Mouse (Mus musculus): ENCODE data around the gene Rora. TPM values are rescaled to one million over a fixed set of nuclear protein-coding genes. Genes with fewer than 3 reads are reported as not detected.

The Rora gene
- polyA plus RNA-seq, 1 experiment from 2014 or later = 12.5 TPM

DNA sequence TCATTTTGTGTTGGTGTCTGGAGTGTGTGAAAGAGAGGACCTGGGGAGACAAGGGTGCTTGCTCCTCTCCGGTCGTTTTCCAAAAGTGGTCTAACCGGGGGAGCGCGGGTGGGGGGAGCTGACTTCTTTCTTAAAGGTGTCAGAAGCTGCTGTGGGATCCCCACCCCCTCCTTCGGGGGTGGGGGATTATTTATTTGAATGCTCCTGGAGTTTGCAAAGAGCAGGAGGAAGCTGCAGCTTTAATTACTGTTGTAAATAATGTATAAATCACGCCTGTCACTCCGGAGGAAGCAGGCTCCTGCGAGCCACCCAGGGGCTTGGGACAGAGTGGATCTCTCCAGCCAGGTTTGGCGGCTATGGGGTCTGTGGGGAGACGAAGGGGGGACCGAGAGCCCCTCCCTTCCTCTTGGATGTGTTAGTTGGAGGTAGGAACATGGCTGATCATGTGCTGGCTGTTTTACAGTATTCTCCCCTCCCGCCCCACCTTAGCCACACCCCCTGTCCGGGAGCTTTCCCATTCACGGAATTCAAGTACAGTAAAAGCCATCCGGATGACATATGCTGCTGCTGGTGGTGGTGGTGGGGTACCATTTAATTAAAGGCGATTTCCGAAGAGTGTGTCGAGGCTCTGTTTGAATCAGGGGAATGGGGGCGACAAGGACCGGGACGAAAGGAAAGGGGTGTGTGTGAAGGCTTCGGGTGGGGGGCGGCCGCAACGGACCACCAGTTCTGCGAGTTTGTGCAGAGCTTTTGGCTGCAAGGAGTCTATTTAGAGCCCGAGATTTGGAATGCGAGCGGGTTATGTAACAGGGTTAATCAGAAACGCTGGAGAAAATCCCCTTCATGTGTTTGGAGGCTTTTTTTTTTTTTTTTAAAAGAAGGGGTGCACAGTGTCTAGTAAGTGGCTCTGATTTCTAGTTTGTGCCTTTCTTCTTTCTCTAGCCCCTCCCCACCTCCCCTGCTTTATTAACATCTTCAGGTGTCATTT, 1.7 kb downstream of the Rora start:
- 2% methylated on average over 31 of the region's 31 CpGs for WGBS
- Histone ChIP-seq H3K36me3 (no peaks in the 10 kb centered on the region), H3K4me2 (replicated peaks) (peak overlapping the region; percentile 98), H3K4me1 (peaks cover 7% of the 10 kb centered on the region; the same call in 1 of the 2 replicates), H3K27ac (no peak overlapping the region), H3K9ac (peak overlapping the region; percentile 75), H3K4me3 (peak overlapping the region; percentile 86), H3K9me3 (no peaks in the 10 kb centered on the region), H3K27me3 (no peaks in the 10 kb centered on the region)
- ATAC-seq (ENCODE audit: insufficient number of reproducible peaks, insufficient read depth, low FRiP score, low TSS enrichment) = peak; percentile 49

- H3K4me3 ChIP-seq = no peak overlapping the region
- no peaks in the 10 kb centered on the region for H3K27me3 ChIP-seq
- no peaks in the 10 kb centered on the region for H3K36me3 ChIP-seq
- 39% methylated on average over 5 of the region's 5 CpGs for WGBS
- no peaks in the 10 kb centered on the region for H3K9me3 ChIP-seq
- peak overlapping the region; percentile 98 for H3K4me2 ChIP-seq (replicated peaks)
- no peak overlapping the region for H3K9ac ChIP-seq
- H3K27ac ChIP-seq = no peak overlapping the region
- H3K4me1 ChIP-seq = peaks cover 7% of the 10 kb centered on the region; the same call in 1 of the 2 replicates
- no peak for ATAC-seq (ENCODE audit: insufficient number of reproducible peaks, insufficient read depth, low FRiP score, low TSS enrichment)
Measured at GRCm38 (mm10) chr9:68656076-68656795, 2.6 kb downstream of the Rora start.

DNA sequence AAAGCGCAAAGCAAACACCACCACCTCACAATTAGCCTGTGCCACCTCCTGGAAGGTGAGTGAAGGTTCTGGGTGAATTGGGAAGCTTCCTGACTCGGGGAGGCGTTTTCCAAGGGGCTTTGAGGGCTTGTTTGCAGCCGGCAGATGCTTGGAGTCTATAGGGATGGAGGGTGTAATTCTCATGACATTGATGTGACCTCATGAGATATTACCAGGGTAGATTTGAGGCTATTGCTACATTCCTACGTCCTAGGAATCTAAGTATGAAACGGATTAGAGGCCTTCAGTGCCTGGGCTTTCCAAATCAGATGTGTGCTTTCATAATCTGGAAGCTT, 3.2 kb downstream of the Rora start:
- no peaks in the 10 kb centered on the region for H3K36me3 ChIP-seq
- H3K27me3 ChIP-seq = no peaks in the 10 kb centered on the region
- no peak overlapping the region for H3K9ac ChIP-seq
- H3K4me3 ChIP-seq = no peak overlapping the region
- no peak overlapping the region for H3K27ac ChIP-seq
- no peak for ATAC-seq (ENCODE audit: insufficient number of reproducible peaks, insufficient read depth, low FRiP score, low TSS enrichment)
- peaks cover 7% of the 10 kb centered on the region; the same call in 1 of the 2 replicates for H3K4me1 ChIP-seq
- no peak overlapping the region for H3K4me2 ChIP-seq (replicated peaks)
- 37% methylated on average over 6 of the region's 6 CpGs for WGBS
- H3K9me3 ChIP-seq = no peaks in the 10 kb centered on the region

DNA sequence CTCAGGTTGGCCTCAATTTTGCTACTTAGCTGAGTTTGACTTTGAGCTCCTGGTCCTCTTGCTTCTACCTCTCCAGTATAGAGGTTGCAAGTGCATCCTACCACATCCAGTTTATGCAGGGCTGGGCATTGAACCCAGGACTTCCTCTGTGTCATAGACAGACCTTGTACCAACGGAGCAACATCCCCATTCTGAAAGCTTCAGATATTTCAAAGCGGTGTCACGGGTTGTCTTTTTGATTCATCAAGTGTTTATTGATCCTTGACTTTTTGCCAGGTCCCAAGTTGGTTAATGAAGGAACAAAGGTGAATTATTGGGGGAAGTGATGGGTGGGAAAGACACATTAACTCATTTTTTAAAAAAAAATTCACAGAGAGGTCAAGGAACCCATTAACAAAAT, 17.1 kb downstream of the Rora start:
- H3K9me3 ChIP-seq = no peaks in the 10 kb centered on the region
- H3K9ac ChIP-seq = no peak overlapping the region
- H3K27ac ChIP-seq = no peak overlapping the region
- ATAC-seq (ENCODE audit: insufficient number of reproducible peaks, insufficient read depth, low FRiP score, low TSS enrichment) = no peak
- H3K4me3 ChIP-seq = no peak overlapping the region
- 87% methylated on average over 3 of the region's 3 CpGs for WGBS
- H3K27me3 ChIP-seq = no peaks in the 10 kb centered on the region
- H3K36me3 ChIP-seq = no peaks in the 10 kb centered on the region
- no peak overlapping the region for H3K4me2 ChIP-seq (replicated peaks)
- H3K4me1 ChIP-seq = no peaks in the 10 kb centered on the region

- Histone ChIP-seq H3K36me3 (no peaks in the 10 kb centered on the region), H3K9ac (no peak overlapping the region), H3K27ac (no peak overlapping the region), H3K9me3 (no peaks in the 10 kb centered on the region), H3K4me2 (replicated peaks) (no peak overlapping the region), H3K4me1 (no peaks in the 10 kb centered on the region), H3K27me3 (no peaks in the 10 kb centered on the region), H3K4me3 (no peak overlapping the region)
- WGBS = 41% methylated on average over 5 of the region's 5 CpGs
- no peak for ATAC-seq (ENCODE audit: insufficient number of reproducible peaks, insufficient read depth, low FRiP score, low TSS enrichment)
Measured at GRCm38 (mm10) chr9:68672459-68672858, 18.9 kb downstream of the Rora start.

GRCm38 (mm10) chr9:68673221-68673620, 19.6 kb downstream of the Rora start:
- H3K4me3 ChIP-seq = no peak overlapping the region
- H3K36me3 ChIP-seq = no peaks in the 10 kb centered on the region
- H3K27me3 ChIP-seq = no peaks in the 10 kb centered on the region
- H3K4me2 ChIP-seq (replicated peaks) = no peak overlapping the region
- H3K27ac ChIP-seq = no peak overlapping the region
- peaks cover under 1% of the 10 kb centered on the region; the same call in 1 of the 2 replicates for H3K4me1 ChIP-seq
- H3K9ac ChIP-seq = no peak overlapping the region
- no peaks in the 10 kb centered on the region for H3K9me3 ChIP-seq
- WGBS = 57% methylated on average over 1 of the region's 1 CpGs
- ATAC-seq (ENCODE audit: insufficient number of reproducible peaks, insufficient read depth, low FRiP score, low TSS enrichment) = no peak

DNA sequence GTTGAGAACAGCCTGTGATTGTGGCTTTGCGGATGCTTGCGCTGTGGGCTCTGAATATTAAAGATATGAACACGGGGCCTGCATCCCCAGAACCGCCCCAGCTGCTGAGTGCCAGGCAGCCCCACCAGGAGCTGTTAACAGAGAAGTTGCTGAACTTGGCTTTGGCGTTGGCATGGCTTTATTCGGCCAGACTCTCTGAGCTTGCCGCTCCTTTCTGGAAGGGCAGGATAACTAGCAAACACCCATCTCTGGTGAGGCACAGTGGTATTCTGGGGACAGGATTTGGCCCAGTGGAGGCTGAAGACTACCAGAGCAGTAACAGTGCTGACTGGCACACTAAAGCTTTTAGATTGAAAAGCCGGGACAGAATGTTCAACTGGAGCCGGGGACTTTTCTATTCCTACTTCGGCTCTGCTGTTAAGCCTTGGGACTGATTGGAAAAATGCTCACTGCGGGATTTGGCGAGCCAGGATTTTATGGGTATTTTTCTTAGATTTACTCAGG, 26.3 kb downstream of the Rora start:
- peaks cover 14% of the 10 kb centered on the region for H3K4me1 ChIP-seq
- WGBS = 90% methylated on average over 12 of the region's 12 CpGs
- 0 out of 2 replicates have a peak, but pooled peaks cover 5% of the 10 kb centered on the region for H3K27me3 ChIP-seq
- H3K36me3 ChIP-seq = no peaks in the 10 kb centered on the region
- no peaks in the 10 kb centered on the region for H3K9me3 ChIP-seq
- no peak overlapping the region for H3K4me2 ChIP-seq (replicated peaks)
- H3K4me3 ChIP-seq = no peak overlapping the region
- no peak for ATAC-seq (ENCODE audit: insufficient number of reproducible peaks, insufficient read depth, low FRiP score, low TSS enrichment)
- no peak overlapping the region for H3K9ac ChIP-seq
- H3K27ac ChIP-seq = no peak overlapping the region

DNA sequence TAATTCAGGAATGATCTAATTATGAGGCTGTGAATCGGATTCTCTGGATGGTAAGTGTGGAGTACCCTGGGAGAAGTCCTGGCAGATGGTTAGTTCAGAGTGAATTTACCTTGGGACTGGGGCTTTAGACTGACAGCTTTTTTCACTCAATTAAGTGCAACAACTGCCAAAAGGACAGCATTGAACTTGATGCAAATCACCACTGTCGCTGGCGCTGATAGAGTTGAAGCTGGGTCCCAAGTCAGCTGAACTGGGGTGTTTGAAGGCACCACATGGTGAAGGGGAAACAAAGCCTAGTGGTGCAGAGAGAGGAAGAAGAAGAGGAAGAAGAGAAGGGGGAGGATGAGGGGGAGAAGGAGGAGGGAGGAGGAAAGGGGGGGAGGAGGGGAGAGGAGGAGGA, 30.4 kb downstream of the Rora start:
- ATAC-seq (ENCODE audit: insufficient number of reproducible peaks, insufficient read depth, low FRiP score, low TSS enrichment) = no peak
- Histone ChIP-seq H3K9me3 (no peaks in the 10 kb centered on the region), H3K36me3 (no peaks in the 10 kb centered on the region), H3K4me1 (peaks cover 28% of the 10 kb centered on the region), H3K27me3 (0 out of 2 replicates have a peak, but pooled peaks cover 5% of the 10 kb centered on the region), H3K9ac (no peak overlapping the region), H3K4me2 (replicated peaks) (no peak overlapping the region), H3K4me3 (no peak overlapping the region), H3K27ac (no peak overlapping the region)
- WGBS = 25% methylated on average over 3 of the region's 3 CpGs

DNA sequence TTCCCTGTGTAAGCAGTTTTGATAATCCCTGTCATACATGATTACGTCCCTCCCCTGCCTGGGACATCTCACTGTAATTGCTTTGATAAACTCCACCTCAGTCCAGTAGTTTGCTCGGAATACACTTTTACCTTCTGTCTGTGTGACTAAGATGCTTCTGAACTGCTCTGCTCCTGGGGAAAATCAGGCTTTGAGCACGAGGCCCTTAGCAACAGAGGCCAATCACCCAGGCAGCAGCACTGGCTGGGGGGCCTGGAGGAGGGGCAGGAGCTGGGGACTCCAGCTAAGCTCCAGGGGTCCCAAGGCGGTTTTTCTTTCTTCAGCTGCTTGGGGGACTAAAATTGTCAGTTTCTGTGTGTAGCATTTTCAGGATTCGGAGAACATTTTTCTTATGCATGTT, 32.0 kb downstream of the Rora start:
- Histone ChIP-seq H3K27ac (no peak overlapping the region), H3K27me3 (no peaks in the 10 kb centered on the region), H3K4me1 (peaks cover 28% of the 10 kb centered on the region), H3K4me2 (replicated peaks) (no peak overlapping the region), H3K36me3 (no peaks in the 10 kb centered on the region), H3K4me3 (no peak overlapping the region), H3K9me3 (no peaks in the 10 kb centered on the region), H3K9ac (no peak overlapping the region)
- ATAC-seq (ENCODE audit: insufficient number of reproducible peaks, insufficient read depth, low FRiP score, low TSS enrichment) = no peak
- 35% methylated on average over 5 of the region's 5 CpGs for WGBS

DNA sequence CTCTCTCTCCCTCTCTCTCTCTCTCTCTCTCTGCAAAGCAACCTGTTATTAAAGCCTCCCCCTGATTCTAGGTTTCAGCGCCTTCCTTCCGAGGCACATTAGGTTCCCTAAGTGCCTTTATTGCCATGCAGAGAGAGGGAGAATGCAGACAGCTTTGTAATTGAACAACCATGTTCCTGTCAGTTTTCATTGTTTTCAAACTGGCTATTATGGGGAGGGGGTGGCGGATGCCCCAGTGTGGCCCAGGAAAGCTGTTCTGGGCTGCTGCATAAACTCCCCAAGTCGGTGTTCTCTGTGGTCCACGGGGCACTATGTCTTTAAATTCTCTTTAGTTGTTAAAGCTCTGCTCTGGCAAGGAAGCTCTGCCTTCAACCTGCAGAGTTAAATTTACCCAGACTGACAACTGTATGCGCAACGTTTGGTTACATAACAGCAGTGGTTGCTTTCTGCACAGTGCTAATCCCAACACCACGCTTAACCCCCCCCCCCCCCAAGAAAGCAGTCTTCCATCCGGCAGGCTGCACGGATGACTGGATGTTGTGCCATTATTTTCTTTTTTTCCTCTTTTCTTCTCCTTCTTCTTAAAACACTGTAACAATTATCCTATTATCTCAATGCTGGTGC, 33.8 kb downstream of the Rora start:
- WGBS = 34% methylated on average over 10 of the region's 10 CpGs
- H3K4me1 ChIP-seq = peaks cover 28% of the 10 kb centered on the region
- no peak overlapping the region for H3K4me3 ChIP-seq
- no peaks in the 10 kb centered on the region for H3K27me3 ChIP-seq
- no peaks in the 10 kb centered on the region for H3K9me3 ChIP-seq
- H3K27ac ChIP-seq = no peak overlapping the region
- no peak overlapping the region for H3K9ac ChIP-seq
- no peak overlapping the region for H3K4me2 ChIP-seq (replicated peaks)
- ATAC-seq (ENCODE audit: insufficient number of reproducible peaks, insufficient read depth, low FRiP score, low TSS enrichment) = no peak
- no peaks in the 10 kb centered on the region for H3K36me3 ChIP-seq

GRCm38 (mm10) chr9:68688151-68688550, 34.6 kb downstream of the Rora start:
- no peaks in the 10 kb centered on the region for H3K9me3 ChIP-seq
- H3K4me2 ChIP-seq (replicated peaks) = no peak overlapping the region
- no peak overlapping the region for H3K4me3 ChIP-seq
- ATAC-seq (ENCODE audit: insufficient number of reproducible peaks, insufficient read depth, low FRiP score, low TSS enrichment) = no peak
- peaks cover 28% of the 10 kb centered on the region for H3K4me1 ChIP-seq
- H3K27me3 ChIP-seq = no peaks in the 10 kb centered on the region
- H3K36me3 ChIP-seq = no peaks in the 10 kb centered on the region
- H3K9ac ChIP-seq = no peak overlapping the region
- no peak overlapping the region for H3K27ac ChIP-seq
- 81% methylated on average over 2 of the region's 2 CpGs for WGBS
